Mouse (Mus musculus) forebrain, postnatal 0 days (tissue): ENCODE measurements around the gene Atp1b2. TPM values are rescaled to one million over a fixed set of nuclear protein-coding genes. Genes with fewer than 3 reads are reported as not detected.

ENCODE experiments used
- ATAC-seq: fragments of 200-750 bp; cut with Nextera tagmentation; 2 replicates; pipeline ENCODE4 v1.8.0; 2017; ENCODE audit warnings: mild to moderate bottlenecking, moderate library complexity
- DNase-seq: peaks from one replicate; pipeline ENCODE4 v3.0.0-alpha.2; 2015
- H3K27ac ChIP-seq: fragments of 300-500 bp; sonication (generic); 2 replicates; pipeline ENCODE4 v1.5.1; 2014; ENCODE audit warnings: low read depth, mild to moderate bottlenecking, antibody characterized with exemption, low read length, moderate library complexity, mixed read lengths
- H3K27me3 ChIP-seq: fragments of 300-500 bp; sonication (generic); 2 replicates; pipeline ENCODE4 v1.6.1; 2014; ENCODE audit warnings: mild to moderate bottlenecking, low read length, mixed read lengths; ENCODE audit not compliant: insufficient read depth
- H3K36me3 ChIP-seq: fragments of 300-500 bp; sonication (generic); 2 replicates; pipeline ENCODE4 v1.6.1; 2014; ENCODE audit warnings: mild to moderate bottlenecking, moderate library complexity; ENCODE audit not compliant: insufficient read depth
- H3K4me1 ChIP-seq: fragments of 300-500 bp; sonication (generic); 2 replicates; pipeline ENCODE4 v1.6.1; 2014; ENCODE audit warnings: antibody characterized with exemption; ENCODE audit not compliant: insufficient read depth
- H3K4me2 ChIP-seq: fragments of 300-500 bp; sonication (generic); 2 replicates; pipeline ENCODE4 v1.6.1; 2014; ENCODE audit warnings: low read depth, mild to moderate bottlenecking, moderate library complexity
- H3K4me3 ChIP-seq: fragments of 300-500 bp; sonication (generic); 2 replicates; pipeline ENCODE4 v1.5.1; 2014; ENCODE audit warnings: low read depth, low read length, mixed read lengths
- H3K9ac ChIP-seq: fragments of 300-500 bp; sonication (generic); 2 replicates; pipeline ENCODE4 v1.6.1; 2014; ENCODE audit warnings: mild to moderate bottlenecking
- H3K9me3 ChIP-seq: fragments of 300-500 bp; sonication (generic); 2 replicates; pipeline ENCODE4 v1.6.1; 2016; ENCODE audit warnings: low read length
- CTCF ChIP-seq: sonication (generic); IDR thresholded peaks from 2 replicates; pipeline ENCODE4 v1.5.1; 2016; ENCODE audit warnings: antibody characterized with exemption, control low read depth, low read depth
- WGBS: fragments of 180-500 bp; shearing (Covaris S2); extraction: QIAGEN DNeasy Blood & Tissue Kit; methylation state at CpG from one replicate; pipeline ENCODE4 v1.1.7; 2014; 5-methylcytosine and 5-hydroxymethylcytosine counted together
- polyA plus RNA-seq: library from polyadenylated mRNA; unstranded; fragments of >200 nt; fragmentation: Nextera tagmentation; extraction: Ambion mirVana; gene quantifications from 2 replicates; pipeline ENCODE4 v1.2.1, GENCODE M21; 2015
- total RNA-seq: library from RNA; depleted of rRNA; stranded (reverse); fragments of >200 nt; gene quantifications from 2 replicates; pipeline ENCODE4 v1.2.3, GENCODE M21; 2014

Gene Atp1b2
- total and polyA plus RNA-seq, 2 experiments from 2014 or later = 74.0 to 106 TPM

GRCm38 (mm10) chr11:69608525-69608924, 2.8 kb upstream of the Atp1b2 start:
- TF ChIP-seq CTCF = no peak

DNA sequence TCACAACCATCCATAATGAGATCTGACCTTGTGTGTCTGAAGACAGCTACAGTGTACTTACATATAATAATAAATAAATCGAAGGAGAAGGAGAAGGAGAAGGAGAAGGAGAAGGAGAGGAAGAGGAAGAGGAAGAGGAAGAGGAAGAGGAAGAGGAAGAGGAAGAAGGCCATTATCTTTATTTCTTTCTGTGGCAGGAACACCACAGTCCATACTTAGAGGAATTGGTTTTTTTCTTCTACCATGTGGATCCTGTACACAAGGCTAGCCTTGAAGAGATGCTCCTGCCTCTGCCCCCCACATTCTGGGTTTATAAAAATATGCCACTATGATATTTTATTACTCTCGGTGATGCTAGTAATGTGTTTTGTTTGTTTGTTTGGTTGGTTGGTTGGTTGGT, 1.1 kb upstream of the Atp1b2 start:
- H3K4me2 ChIP-seq = no peak overlapping the region
- H3K4me1 ChIP-seq = peaks cover 8% of the 10 kb centered on the region
- DNase-seq (no peak), ATAC-seq (no peak)
- 90% methylated on average over 2 of the region's 2 CpGs for WGBS
- no peaks in the 10 kb centered on the region for H3K36me3 ChIP-seq
- H3K4me3 ChIP-seq = no peak overlapping the region
- no peaks in the 10 kb centered on the region for H3K27me3 ChIP-seq
- no peak overlapping the region for H3K27ac ChIP-seq
- no peaks in the 10 kb centered on the region for H3K9me3 ChIP-seq
- no peak overlapping the region for H3K9ac ChIP-seq
- TF ChIP-seq CTCF = no peak

More at GRCm38 (mm10) chr11:69608525-69608924, 2.8 kb upstream of the Atp1b2 start:
- H3K27ac ChIP-seq = no peak overlapping the region
- no peak overlapping the region for H3K4me2 ChIP-seq
- no peaks in the 10 kb centered on the region for H3K9me3 ChIP-seq
- no peak overlapping the region for H3K9ac ChIP-seq
- no peak overlapping the region for H3K4me3 ChIP-seq
- H3K4me1 ChIP-seq = peaks cover 8% of the 10 kb centered on the region
- DNase-seq (no peak), ATAC-seq (no peak)
- WGBS = 89% methylated on average over 3 of the region's 3 CpGs
- H3K27me3 ChIP-seq = no peaks in the 10 kb centered on the region
- H3K36me3 ChIP-seq = no peaks in the 10 kb centered on the region

- no peak for TF ChIP-seq CTCF
- DNase-seq (no peak), ATAC-seq (no peak)
- Histone ChIP-seq H3K4me3 (peak overlapping the region; percentile 48), H3K27me3 (no peaks in the 10 kb centered on the region), H3K4me2 (peak overlapping the region; percentile 94), H3K9ac (no peak overlapping the region), H3K4me1 (peaks cover 8% of the 10 kb centered on the region), H3K36me3 (peaks cover 3% of the 10 kb centered on the region; the same call in 1 of the 2 replicates), H3K9me3 (no peaks in the 10 kb centered on the region), H3K27ac (peak overlapping the region; percentile 59; the same call in 1 of the 2 replicates)
- 75% methylated on average over 2 of the region's 2 CpGs for WGBS
Observed at GRCm38 (mm10) chr11:69606491-69606795, 701 bp upstream of the Atp1b2 start.

GRCm38 (mm10) chr11:69604795-69605664, 712 bp downstream of the Atp1b2 start:
- Histone ChIP-seq H3K27ac (peak overlapping the region; percentile 81), H3K9me3 (no peaks in the 10 kb centered on the region), H3K4me2 (peak overlapping the region; percentile 94), H3K4me1 (peaks cover 13% of the 10 kb centered on the region), H3K4me3 (peak overlapping the region; percentile 48), H3K27me3 (no peaks in the 10 kb centered on the region), H3K36me3 (peaks cover 16% of the 10 kb centered on the region; the same call in 1 of the 2 replicates), H3K9ac (peak overlapping the region; percentile 78)
- TF ChIP-seq CTCF = no peak
- 3% methylated on average over 57 of the region's 73 CpGs for WGBS
- ATAC-seq (peak; percentile 67), DNase-seq (peak; percentile 58)

- Histone ChIP-seq H3K4me2 (peak overlapping the region; percentile 94), H3K27me3 (no peaks in the 10 kb centered on the region), H3K9ac (peak overlapping the region; percentile 78), H3K9me3 (no peaks in the 10 kb centered on the region), H3K4me1 (peaks cover 15% of the 10 kb centered on the region), H3K27ac (peak overlapping the region; percentile 81), H3K36me3 (peaks cover 21% of the 10 kb centered on the region; the same call in 1 of the 2 replicates), H3K4me3 (peak overlapping the region; percentile 48)
- 52% methylated on average over 3 of the region's 3 CpGs for whole genome bisulfite sequencing
- no peak for DNase-seq
- no peak; the same call in 1 of the 2 replicates for ATAC-seq
- no peak for TF ChIP-seq CTCF
Observed at GRCm38 (mm10) chr11:69604347-69604746, 1.4 kb downstream of the Atp1b2 start.

GRCm38 (mm10) chr11:69603516-69603915, 2.2 kb downstream of the Atp1b2 start:
- Histone ChIP-seq H3K9ac (no peak overlapping the region), H3K9me3 (no peaks in the 10 kb centered on the region), H3K36me3 (peaks cover 23% of the 10 kb centered on the region; the same call in 1 of the 2 replicates), H3K27ac (no peak overlapping the region), H3K4me1 (peaks cover 15% of the 10 kb centered on the region), H3K4me3 (no peak overlapping the region), H3K27me3 (no peaks in the 10 kb centered on the region), H3K4me2 (peak overlapping the region; percentile 94)
- DNase-seq (no peak), ATAC-seq (no peak)
- WGBS = 78% methylated on average over 8 of the region's 8 CpGs
- TF ChIP-seq CTCF = no peak

- Histone ChIP-seq H3K4me1 (peaks cover 15% of the 10 kb centered on the region), H3K36me3 (peaks cover 23% of the 10 kb centered on the region; the same call in 1 of the 2 replicates), H3K4me2 (no peak overlapping the region), H3K9me3 (no peaks in the 10 kb centered on the region), H3K27ac (no peak overlapping the region), H3K9ac (no peak overlapping the region), H3K27me3 (no peaks in the 10 kb centered on the region), H3K4me3 (no peak overlapping the region)
- TF ChIP-seq CTCF = no peak
- no peak for ATAC-seq
- no peak for DNase-seq
- WGBS = 72% methylated on average over 3 of the region's 3 CpGs
Observed at GRCm38 (mm10) chr11:69601768-69602167, 4.0 kb downstream of the Atp1b2 start.
